Mouse (Mus musculus) intestine, embryonic 16.5 days (tissue): ENCODE data around the gene Stat5a. TPM values are rescaled to one million over a fixed set of nuclear protein-coding genes. Genes with fewer than 3 reads are reported as not detected.

Experiments
- ATAC-seq: fragments of 200-750 bp; cut with Nextera tagmentation; 2 replicates; pipeline ENCODE4 v1.8.0; 2017; ENCODE audit warnings: moderate TSS enrichment, moderate library complexity
- H3K27ac ChIP-seq: fragments of 300-500 bp; sonication (generic); 2 replicates; pipeline ENCODE4 v1.5.1; 2014; ENCODE audit warnings: mild to moderate bottlenecking, low read length
- H3K27me3 ChIP-seq: fragments of 300-500 bp; sonication (generic); replicated peaks from 2 replicates; pipeline ENCODE4 v1.6.1; 2014; ENCODE audit warnings: low read length, control low read depth, mixed read lengths; ENCODE audit not compliant: control insufficient read depth, insufficient read depth
- H3K36me3 ChIP-seq: fragments of 300-500 bp; sonication (generic); 2 replicates; pipeline ENCODE4 v1.6.1; 2014; ENCODE audit warnings: low read length, control low read depth; ENCODE audit not compliant: control insufficient read depth, insufficient read depth
- H3K4me1 ChIP-seq: fragments of 300-500 bp; sonication (generic); 2 replicates; pipeline ENCODE4 v1.6.1; 2014; ENCODE audit warnings: low read length, control low read depth, mixed read lengths; ENCODE audit not compliant: control insufficient read depth, insufficient read depth
- H3K4me2 ChIP-seq: fragments of 300-500 bp; sonication (generic); 2 replicates; pipeline ENCODE4 v1.6.1; 2014; ENCODE audit warnings: low read depth, low read length, control low read depth
- H3K4me3 ChIP-seq: fragments of 300-500 bp; sonication (generic); 2 replicates; pipeline ENCODE4 v1.5.1; 2014; ENCODE audit warnings: mild to moderate bottlenecking, low read length
- H3K9ac ChIP-seq: fragments of 300-500 bp; sonication (generic); 2 replicates; pipeline ENCODE4 v1.6.1; 2014; ENCODE audit warnings: low read depth, low read length
- H3K9me3 ChIP-seq: fragments of 300-500 bp; sonication (generic); 2 replicates; pipeline ENCODE4 v1.6.1; 2016; ENCODE audit warnings: low read length, control low read depth; ENCODE audit not compliant: control insufficient read depth
- WGBS: fragments of 180-500 bp; shearing (Covaris S2); extraction: QIAGEN DNeasy Blood & Tissue Kit; methylation state at CpG from one replicate; pipeline ENCODE4 v1.1.7; 2014; 5-methylcytosine and 5-hydroxymethylcytosine counted together
- polyA plus RNA-seq: library from polyadenylated mRNA; unstranded; fragments of >200 nt; fragmentation: Nextera tagmentation; extraction: Ambion mirVana; gene quantifications from 2 replicates; pipeline ENCODE4 v1.2.1, GENCODE M21; 2015

Gene Stat5a
- polyA plus RNA-seq, 1 experiment from 2014 or later: 6.2 TPM

DNA sequence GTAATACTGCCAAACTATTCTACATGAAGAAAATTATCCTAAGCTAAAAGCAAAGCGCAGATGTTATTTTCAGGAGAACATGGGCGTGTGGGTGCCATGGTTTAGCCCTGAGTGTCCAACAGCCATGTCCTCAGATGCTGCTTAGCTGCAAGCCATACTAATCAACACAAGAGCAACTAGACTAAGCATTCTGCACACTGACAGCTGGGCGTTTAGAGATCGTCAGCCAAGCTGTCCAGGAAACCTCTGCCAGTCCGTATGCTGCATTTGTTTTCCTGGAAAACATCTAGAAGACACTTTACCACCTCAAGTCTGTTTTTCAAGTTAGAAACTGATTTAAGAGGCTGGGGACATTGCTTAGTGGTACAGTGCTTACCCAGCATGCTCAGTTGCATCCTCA, 55.3 kb downstream of the Stat5a start:
- 83% methylated on average over 5 of the region's 5 CpGs for WGBS
- H3K9ac ChIP-seq: no peak overlapping the region
- ATAC-seq: no peak
- no peaks in the 10 kb centered on the region for H3K27me3 ChIP-seq
- H3K4me1 ChIP-seq: no peaks in the 10 kb centered on the region
- H3K4me3 ChIP-seq: no peak overlapping the region
- H3K27ac ChIP-seq: no peak overlapping the region
- no peak overlapping the region for H3K4me2 ChIP-seq
- H3K9me3 ChIP-seq: no peaks in the 10 kb centered on the region
- H3K36me3 ChIP-seq: no peaks in the 10 kb centered on the region

DNA sequence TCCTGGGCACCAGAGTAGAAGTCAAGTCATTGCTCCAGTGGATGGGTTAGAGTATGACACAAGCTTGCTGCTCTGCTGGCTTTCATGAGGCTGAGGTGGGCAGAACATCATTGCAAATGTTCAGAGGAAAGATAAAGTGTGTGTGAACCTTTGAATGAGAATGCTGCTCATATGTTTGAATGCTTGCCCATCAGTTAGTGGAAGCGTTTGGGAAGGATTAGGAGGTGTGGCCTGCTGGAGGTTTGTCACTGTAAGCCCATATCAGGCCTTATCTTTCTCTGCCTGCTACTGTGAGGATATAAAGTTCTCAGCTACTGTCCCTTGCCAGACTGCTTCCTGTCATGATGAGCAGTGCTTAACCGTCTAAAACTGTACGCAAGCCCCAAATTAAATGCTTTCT, 55.9 kb downstream of the Stat5a start:
- Histone ChIP-seq H3K4me1 (no peaks in the 10 kb centered on the region), H3K27me3 (no peaks in the 10 kb centered on the region), H3K36me3 (no peaks in the 10 kb centered on the region), H3K27ac (no peak overlapping the region), H3K9ac (no peak overlapping the region), H3K9me3 (no peaks in the 10 kb centered on the region), H3K4me3 (no peak overlapping the region), H3K4me2 (no peak overlapping the region)
- no peak for ATAC-seq
- 92% methylated on average over 3 of the region's 3 CpGs for WGBS

DNA sequence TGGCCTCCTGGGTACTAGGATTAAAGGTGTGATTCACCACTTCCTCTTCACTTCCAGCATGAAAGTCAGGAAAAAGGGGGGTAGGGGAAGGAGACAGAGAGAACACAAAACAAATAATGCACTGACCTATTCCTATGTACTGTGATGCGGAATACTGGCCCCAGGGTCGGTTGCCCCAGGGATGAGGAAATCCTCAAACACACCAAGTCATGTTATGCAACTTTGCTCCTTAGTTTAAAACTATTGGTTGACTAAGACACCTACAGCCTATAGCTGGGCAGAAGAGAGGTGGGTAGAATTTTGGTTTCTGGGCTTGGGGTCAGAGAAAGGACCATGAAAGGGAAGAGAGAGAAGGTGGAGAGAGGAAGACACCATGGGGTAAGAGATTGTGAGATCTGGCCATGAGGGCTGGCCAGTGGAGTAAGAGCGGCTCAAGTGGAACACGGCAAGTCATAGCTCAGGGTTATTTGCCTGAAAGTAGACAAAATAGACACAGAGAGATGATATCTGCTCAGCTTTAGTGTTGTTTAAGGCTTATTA, 57.4 kb downstream of the Stat5a start:
- Histone ChIP-seq H3K4me1 (no peaks in the 10 kb centered on the region), H3K9ac (no peak overlapping the region), H3K4me3 (no peak overlapping the region), H3K27ac (no peak overlapping the region), H3K9me3 (no peaks in the 10 kb centered on the region), H3K27me3 (no peaks in the 10 kb centered on the region), H3K36me3 (no peaks in the 10 kb centered on the region), H3K4me2 (no peak overlapping the region)
- 87% methylated on average over 4 of the region's 4 CpGs for WGBS
- no peak for ATAC-seq

DNA sequence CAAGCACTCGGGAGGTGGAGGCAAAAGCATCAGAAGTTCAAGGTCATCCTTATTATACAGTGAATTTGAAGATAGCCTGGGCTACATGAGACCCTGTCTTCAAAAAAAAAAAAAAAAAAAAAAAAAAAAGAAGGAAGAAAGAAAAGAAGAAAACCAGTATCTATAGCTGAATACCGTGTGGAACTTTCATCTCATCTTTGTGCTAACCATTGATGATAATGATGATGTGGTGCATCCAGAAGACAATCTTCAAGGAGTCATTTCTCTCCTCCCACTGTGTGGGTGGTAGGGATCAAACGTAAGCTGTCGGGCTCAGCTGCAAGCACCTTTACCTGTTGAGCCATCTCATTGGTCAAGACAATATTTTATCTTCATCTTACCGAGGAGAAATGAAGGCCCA, 58.9 kb downstream of the Stat5a start:
- WGBS: 92% methylated on average over 5 of the region's 5 CpGs
- ATAC-seq: no peak

DNA sequence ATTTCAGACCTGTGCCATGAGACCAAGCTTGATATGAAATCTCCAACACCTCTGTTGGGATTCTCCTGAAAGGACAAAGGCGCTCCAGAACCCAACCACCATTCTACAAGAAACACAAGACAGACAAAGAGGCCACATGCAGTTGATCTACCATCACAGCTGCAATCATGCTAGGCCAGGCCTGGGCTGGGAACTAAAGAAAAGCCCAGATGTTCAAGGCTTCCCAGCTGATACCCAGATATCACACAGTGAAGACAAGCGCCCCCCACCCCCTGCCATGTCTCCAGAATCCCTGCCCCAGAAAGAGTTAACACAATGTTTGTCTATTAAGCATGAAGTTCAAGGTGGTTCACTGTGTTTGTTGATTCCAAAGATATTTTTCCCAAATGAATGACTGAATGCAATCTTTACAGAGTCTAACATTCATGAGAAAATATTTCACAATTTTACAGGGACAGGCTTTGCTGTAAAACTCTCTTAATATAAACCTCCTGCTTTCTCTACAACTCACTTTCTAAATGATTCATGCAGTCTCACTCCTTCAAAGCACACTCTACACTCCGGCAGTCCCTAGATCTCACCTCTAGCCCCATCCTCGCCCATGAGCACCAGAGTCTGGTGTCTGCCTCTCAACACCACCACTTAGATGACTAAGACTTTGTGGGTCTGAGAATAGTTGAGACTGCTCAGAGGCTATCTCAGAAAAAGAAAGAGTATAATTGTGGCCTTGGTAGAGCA, 61.9 kb downstream of the Stat5a start:
- Histone ChIP-seq H3K4me3 (no peak overlapping the region), H3K9ac (no peak overlapping the region), H3K9me3 (no peaks in the 10 kb centered on the region), H3K36me3 (no peaks in the 10 kb centered on the region), H3K4me2 (no peak overlapping the region), H3K27ac (no peak overlapping the region), H3K27me3 (no peaks in the 10 kb centered on the region), H3K4me1 (peaks cover 6% of the 10 kb centered on the region)
- no peak for ATAC-seq
- 90% methylated on average over 4 of the region's 4 CpGs for WGBS

More for the DNA sequence above, 58.9 kb downstream of the Stat5a start:
- Histone ChIP-seq H3K4me3 (no peak overlapping the region), H3K4me2 (no peak overlapping the region), H3K4me1 (no peaks in the 10 kb centered on the region), H3K36me3 (no peaks in the 10 kb centered on the region), H3K9ac (no peak overlapping the region), H3K27ac (no peak overlapping the region), H3K9me3 (no peaks in the 10 kb centered on the region), H3K27me3 (no peaks in the 10 kb centered on the region)

DNA sequence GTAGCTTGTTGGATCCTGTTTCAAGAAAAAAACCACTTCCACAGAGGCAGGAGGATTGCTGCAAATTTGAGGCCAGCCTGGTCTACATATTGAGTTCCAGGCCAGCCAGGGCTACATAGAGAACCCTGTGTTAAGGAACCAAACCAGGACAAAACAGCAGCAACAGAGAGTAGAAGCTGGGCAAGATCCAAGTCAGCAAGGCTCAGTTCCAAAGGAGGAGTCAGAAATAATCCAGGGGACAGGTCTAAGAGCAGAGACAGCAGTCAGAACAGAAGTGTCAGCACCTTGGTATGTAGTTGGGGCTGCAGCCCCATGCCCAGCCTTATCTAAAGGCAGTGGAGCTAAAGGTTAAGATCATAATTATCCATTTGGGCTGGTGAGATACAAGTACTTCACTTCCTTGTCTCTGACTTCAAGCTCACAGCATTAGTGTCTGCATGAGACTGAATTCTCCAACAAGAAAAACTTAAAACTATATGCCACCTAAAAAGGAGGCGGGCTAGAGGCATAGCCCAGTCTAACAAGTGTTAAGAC, 65.3 kb downstream of the Stat5a start:
- Histone ChIP-seq H3K27ac (peak overlapping the region; percentile 73), H3K9me3 (no peaks in the 10 kb centered on the region), H3K4me2 (no peak overlapping the region), H3K4me3 (no peak overlapping the region), H3K27me3 (no peaks in the 10 kb centered on the region), H3K36me3 (no peaks in the 10 kb centered on the region), H3K9ac (no peak overlapping the region), H3K4me1 (peaks cover 6% of the 10 kb centered on the region)
- peak; percentile 93 for ATAC-seq
- 95% methylated on average over 1 of the region's 1 CpGs for WGBS

DNA sequence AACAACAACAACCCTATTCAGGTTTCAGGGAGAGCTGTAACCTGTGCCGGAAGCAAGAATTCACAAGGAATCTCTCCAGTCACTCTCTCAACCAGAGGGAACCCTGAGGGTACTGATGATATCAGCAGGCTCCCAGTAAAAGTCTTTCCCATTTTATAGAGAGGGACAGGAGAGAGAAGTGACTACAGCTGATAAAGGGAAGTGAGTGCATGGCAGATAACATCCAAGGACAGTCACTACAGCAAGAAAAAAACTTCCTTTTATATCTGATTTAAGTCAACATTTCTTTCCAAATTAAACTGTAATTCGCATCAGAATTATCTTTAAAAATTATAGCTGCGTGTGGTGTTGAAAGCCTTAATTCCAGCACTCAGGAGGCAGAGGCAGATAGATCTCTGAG, 68.2 kb downstream of the Stat5a start:
- H3K4me2 ChIP-seq: no peak overlapping the region
- 92% methylated on average over 3 of the region's 3 CpGs for WGBS
- H3K27ac ChIP-seq: no peak overlapping the region
- H3K9me3 ChIP-seq: no peaks in the 10 kb centered on the region
- no peaks in the 10 kb centered on the region for H3K36me3 ChIP-seq
- peaks cover 15% of the 10 kb centered on the region for H3K4me1 ChIP-seq
- H3K27me3 ChIP-seq: no peaks in the 10 kb centered on the region
- H3K9ac ChIP-seq: no peak overlapping the region
- no peak for ATAC-seq
- no peak overlapping the region for H3K4me3 ChIP-seq

- peaks cover 12% of the 10 kb centered on the region for H3K4me1 ChIP-seq
- no peak overlapping the region for H3K27ac ChIP-seq
These were observed 71.5 kb downstream of the Stat5a start for GRCm38 (mm10) chr11:100930611-100931010.

GRCm38 (mm10) chr11:100931254-100931921, 72.2 kb downstream of the Stat5a start:
- Histone ChIP-seq H3K36me3 (no peaks in the 10 kb centered on the region), H3K27ac (peak overlapping the region; percentile 63), H3K4me1 (peaks cover 14% of the 10 kb centered on the region), H3K4me3 (peak overlapping the region; percentile 44), H3K9ac (peak overlapping the region; percentile 60), H3K4me2 (peak overlapping the region; percentile 58), H3K9me3 (no peaks in the 10 kb centered on the region), H3K27me3 (no peaks in the 10 kb centered on the region)
- peak; percentile 67; the same call in 1 of the 2 replicates for ATAC-seq
- WGBS: 31% methylated on average over 12 of the region's 12 CpGs

More at GRCm38 (mm10) chr11:100930611-100931010, 71.5 kb downstream of the Stat5a start:
- Histone ChIP-seq H3K9me3 (no peaks in the 10 kb centered on the region), H3K9ac (no peak overlapping the region), H3K27me3 (no peaks in the 10 kb centered on the region), H3K4me2 (no peak overlapping the region), H3K4me3 (no peak overlapping the region), H3K36me3 (no peaks in the 10 kb centered on the region)
- 61% methylated on average over 7 of the region's 7 CpGs for WGBS
- no peak for ATAC-seq
